Mouse (Mus musculus) thymus, postnatal 0 days (tissue): ENCODE data around the gene Hoxb5. TPM values are rescaled to one million over a fixed set of nuclear protein-coding genes. Genes with fewer than 3 reads are reported as not detected.

Experiments used
- DNase-seq: peaks from one replicate; pipeline ENCODE4 v3.0.0-alpha.2; 2015; ENCODE audit warnings: low spot score
- polyA plus RNA-seq: library from polyadenylated mRNA; unstranded; fragments of >200 nt; fragmentation: Nextera tagmentation; extraction: Ambion mirVana; gene quantifications from 2 replicates; pipeline ENCODE4 v1.2.1, GENCODE M21; 2015

The Hoxb5 gene
- polyA plus RNA-seq, 1 experiment from 2014 or later, result 0.16 TPM

GRCm38 (mm10) chr11:96337026-96337425 lies 33.9 kb downstream of the Hoxb5 start:
- no peak for DNase-seq

DNA sequence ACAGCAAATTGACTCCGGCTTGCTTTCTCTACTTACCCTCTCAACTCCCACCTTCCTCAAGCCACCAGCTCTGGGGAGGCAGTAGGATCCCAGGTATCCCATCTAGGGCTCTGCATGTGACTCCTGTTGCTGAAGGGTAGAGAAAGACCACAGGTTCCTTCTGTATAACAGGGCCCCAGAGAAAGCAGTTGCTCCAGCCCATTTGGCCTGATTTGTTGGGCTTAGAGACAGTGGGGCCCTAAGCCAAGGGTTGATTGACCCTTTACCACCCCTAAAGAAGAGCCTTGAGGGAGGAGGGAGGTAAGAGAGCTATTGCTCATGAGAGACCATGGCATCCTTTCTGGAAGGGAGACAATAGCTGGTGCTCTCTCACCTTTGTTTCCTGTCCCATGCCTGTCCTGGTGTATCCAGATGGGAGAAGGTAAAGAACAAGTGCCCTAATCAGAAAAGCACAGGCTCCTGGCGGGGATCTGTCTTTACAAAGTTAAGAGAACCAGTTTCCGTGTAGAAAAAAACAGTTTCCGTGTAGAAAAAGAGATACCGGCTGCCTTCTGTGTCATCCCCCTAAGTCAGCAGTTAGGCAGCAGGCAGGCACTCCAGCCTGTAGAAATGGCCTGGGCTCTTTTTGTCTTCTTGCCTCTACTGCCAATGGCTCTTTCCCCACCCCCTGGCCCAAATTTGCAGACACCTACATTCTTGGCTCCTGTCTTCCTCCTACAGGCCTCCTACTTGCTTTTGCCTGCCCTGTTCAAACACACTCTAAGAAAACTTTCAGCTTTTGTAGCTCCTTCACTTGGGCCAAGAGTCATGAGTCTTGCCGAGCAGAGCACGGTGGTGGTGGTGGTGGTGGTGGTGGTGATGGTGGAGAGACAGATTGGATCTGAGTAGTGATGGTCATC lies 36.1 kb downstream of the Hoxb5 start:
- DNase-seq, result no peak

DNA sequence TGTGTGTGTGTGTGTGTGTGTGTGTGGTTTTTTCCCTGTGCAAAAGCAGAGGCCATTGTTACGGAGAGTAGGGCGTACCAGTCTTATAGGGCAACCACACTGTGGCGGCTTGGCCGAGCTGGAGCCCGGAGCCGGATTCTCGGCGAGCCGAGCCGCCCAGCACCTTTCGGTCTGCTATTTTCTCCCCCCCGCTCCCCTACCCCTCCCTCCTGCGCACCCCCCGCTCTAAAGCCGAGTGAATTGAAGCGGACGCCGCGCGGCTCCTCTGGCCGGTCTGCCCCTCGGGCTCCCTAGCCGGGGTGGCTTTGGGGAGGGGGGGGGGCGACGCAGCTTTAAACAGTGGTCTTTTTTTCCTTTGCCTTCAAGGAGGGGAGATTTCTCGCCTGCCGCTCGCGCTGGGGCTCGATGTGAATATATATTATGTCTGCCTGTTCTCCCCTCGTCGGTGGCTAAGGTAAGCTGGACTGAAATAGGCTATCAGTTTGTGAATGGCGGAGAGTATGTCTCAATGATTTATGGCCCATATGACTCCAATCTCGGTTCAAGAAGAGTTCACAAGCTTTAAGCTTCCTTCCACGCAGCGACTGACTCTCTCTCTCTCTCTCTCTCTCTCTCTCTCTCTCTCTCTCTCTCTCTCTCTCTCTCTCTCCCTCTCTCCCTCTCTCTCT lies 37.7 kb downstream of the Hoxb5 start:
- DNase-seq, result no peak

GRCm38 (mm10) chr11:96341701-96342575 lies 38.8 kb downstream of the Hoxb5 start:
- DNase-seq, result no peak

DNA sequence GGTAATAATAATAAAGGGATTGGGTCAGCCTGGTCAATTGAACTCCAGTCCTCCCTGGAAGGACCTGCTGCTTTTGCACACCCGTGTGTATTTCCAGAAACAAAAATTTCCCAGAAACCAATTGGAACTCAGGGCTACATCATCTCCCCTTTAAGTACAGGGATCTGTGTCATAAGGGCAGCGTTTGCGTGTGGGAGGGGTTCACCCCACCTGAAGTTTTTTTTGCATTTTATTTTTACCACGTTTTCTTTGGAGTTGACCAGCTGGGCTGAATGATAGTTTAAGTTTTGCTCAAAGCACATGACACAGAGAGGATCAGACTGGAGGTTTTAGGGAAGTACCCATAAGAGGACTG lies 39.4 kb downstream of the Hoxb5 start:
- no peak for DNase-seq

- DNase-seq, result no peak
Measured at GRCm38 (mm10) chr11:96343206-96343745, 40.1 kb downstream of the Hoxb5 start.

DNA sequence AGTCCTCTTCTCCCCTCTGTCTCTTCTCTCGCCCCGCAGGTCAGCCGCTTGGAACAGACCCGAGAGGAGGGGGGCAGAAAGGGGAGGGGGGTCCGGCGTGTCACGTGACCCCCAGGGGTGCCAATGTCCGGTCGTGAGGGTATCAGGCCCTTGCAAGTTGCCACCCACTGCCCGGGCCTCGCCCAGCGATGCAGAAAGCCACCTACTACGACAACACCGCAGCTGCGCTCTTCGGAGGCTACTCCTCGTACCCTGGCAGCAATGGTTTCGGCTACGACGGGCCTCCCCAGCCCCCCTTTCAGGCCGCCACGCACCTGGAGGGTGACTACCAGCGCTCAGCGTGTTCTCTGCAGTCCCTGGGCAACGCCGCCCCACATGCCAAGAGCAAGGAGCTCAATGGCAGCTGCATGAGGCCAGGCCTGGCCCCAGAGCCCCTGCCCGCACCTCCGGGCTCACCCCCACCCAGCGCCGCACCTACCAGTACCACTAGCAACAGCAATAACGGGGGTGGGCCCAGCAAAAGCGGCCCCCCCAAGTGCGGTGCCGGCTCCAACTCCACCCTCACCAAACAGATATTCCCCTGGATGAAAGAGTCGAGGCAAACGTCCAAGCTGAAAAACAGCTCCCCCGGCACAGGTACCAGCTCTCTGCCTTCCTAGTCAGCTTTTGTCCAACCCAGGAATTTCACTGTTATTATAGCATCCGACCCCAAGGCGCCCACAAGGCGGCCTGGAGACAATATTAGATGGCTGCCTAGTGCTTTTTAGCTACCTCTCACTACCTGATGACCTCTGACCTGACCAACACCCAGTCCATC lies 41.1 kb downstream of the Hoxb5 start:
- DNase-seq, result no peak

- DNase-seq, result no peak
Measured at GRCm38 (mm10) chr11:96344878-96345159, 41.7 kb downstream of the Hoxb5 start.

DNA sequence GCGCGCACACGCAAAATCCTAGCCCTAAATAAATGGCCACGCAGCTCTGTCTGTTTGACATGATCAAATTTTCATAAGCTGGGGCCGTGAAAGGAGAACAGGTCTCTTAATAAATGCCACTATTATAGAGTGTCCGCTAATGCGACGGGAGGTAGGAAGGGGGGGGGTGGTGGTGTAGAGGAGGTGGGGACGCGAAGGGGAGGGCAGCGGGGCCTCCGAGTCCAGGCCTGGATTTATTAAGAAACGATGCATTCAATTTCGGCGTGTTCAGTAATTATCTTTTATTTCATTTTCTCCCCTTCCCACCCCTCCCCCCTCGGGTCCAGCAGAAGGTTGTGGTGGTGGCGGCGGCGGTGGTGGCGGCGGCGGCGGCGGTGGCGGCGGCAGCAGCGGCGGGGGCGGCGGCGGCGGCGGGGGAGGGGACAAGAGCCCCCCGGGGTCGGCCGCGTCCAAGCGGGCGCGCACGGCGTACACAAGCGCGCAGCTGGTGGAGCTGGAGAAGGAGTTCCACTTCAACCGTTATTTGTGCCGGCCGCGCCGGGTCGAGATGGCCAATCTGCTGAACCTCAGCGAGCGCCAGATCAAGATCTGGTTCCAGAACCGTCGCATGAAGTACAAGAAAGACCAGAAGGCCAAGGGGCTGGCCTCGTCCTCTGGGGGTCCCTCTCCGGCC lies 42.2 kb downstream of the Hoxb5 start:
- no peak for DNase-seq

DNA sequence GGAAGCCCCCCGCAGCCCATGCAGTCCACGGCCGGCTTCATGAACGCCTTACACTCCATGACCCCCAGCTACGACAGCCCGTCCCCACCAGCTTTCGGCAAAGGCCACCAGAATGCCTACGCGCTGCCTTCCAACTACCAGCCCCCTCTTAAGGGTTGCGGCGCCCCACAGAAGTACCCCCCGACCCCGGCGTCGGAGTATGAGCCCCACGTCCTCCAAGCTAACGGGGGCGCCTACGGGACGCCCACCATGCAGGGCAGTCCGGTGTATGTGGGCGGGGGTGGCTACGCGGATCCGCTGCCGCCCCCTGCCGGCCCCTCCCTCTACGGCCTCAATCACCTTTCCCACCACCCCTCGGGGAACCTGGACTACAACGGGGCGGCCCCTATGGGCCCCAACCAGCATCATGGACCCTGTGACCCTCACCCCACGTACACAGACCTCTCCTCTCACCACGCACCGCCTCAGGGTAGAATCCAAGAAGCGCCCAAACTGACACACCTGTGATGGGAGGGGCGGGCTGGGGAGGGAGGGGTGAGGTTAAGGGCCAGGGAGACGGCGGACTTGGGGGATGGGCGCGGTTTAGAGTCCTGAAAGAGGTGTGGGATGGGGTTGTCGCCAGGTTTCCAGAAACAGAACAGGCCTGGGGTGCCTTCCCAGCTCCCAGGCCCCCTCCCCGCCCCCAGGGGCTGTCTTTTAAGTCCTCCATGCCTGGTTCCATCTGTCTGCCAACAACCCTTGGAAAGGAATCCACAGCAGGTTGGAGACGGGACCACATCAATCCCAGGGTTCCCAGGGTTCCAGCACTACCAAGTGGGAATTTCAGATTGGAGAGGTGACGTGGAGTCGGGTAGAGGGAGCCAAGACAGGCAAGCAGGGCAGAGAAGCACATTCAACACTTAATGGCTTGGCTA lies 43.0 kb downstream of the Hoxb5 start:
- DNase-seq, result no peak

DNA sequence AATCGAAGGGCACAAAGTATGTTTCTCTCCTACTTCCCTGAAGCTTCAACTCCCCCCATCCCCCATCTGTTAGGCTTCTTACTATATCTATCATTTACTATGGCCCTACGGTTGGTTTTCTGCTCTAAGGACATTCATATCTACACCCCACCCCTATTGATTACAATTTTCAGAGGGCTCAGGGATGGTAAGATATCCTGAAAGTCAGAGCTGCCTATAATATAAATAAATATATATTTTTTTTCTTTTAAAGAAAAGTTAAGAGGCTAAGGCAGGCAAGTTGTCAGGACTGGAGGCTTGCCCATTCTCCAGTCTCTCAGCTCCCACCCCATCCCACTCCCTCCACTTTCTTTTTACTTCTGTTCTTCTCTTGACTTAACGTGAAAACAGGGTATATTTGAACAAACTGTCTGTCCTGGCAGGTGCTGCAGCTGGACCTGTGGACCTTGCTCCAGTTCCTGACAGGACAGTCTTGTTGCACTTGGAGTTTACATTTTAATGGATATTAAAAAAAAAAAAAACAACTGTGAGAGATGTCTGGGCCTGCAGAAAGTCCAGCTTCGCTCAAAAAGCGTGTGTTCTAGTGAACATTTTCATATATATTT lies 43.9 kb downstream of the Hoxb5 start:
- DNase-seq, result no peak

- no peak for DNase-seq
Measured at GRCm38 (mm10) chr11:96347717-96348116, 44.6 kb downstream of the Hoxb5 start.

DNA sequence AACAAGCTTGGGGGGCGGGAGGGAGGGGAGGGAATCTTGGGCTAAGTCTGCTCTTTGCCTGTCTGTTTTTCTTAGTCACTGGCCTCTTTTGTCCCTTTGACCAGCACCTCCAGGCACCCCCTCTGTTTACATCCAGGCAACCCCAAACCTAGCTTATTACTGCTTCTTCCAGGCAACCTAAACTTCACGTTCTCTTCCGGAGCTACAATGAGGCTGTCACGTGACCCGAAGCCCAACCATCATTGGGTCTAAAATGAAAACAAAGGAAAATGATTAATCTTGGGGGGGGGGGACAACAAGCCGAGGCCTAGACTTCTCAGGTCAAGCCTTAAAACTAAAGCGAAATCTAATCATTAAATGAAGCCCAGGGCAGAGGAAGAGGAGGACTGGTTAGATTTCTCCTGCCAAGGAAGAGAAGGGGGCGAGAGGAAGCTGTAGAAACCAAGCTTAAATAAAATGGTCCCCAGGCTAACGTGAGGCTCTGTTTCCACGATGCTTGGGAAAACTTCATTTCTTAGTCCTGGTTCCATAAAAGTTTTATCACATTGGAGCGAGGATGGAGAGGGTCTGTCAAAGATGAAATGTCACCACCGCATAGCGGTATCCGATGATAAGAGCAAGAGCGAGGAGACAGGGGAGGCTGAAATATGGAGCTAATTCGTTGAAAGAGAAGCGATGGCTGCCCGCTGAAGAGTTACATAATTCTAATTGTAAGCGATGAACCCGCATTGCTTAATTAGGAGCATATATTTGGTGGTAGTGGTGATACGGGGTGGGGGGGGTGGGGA lies 45.2 kb downstream of the Hoxb5 start:
- no peak for DNase-seq

GRCm38 (mm10) chr11:96348988-96349387 lies 45.9 kb downstream of the Hoxb5 start:
- DNase-seq, result no peak

- DNase-seq, result no peak
Measured at GRCm38 (mm10) chr11:96349491-96350340, 46.6 kb downstream of the Hoxb5 start.

GRCm38 (mm10) chr11:96350341-96350624 lies 47.1 kb downstream of the Hoxb5 start, which contains the start of gene Hoxb2:
TSS of gene Hoxb2 (plus strand) at chr11:96350525.
- no peak for DNase-seq

DNA sequence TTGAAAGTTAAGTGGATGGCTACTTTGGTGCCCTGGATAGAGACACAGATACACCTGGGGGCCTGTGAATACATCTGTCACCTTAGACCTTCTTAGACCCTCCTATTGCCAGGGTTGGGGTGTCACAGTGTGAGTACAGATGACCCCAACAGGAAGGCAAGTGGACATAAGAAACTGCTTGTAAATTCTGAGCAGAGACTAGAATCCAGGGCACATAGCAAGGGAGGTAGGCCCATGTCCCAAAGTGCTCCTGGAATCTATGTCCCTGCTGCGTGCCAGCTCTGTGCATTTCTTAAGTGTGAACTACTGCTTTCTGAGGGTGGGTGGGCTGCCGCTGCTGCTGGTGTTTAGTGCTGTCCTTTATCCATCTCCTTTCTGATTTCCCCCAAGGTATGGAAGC lies 47.7 kb downstream of the Hoxb5 start:
- DNase-seq, result no peak
